Mouse (Mus musculus) central nervous system, embryonic 18 days (tissue): ENCODE data around the gene Lamp5. TPM values are rescaled to one million over a fixed set of nuclear protein-coding genes. Genes with fewer than 3 reads are reported as not detected.

Source experiments
- polyA plus RNA-seq: library from polyadenylated mRNA; depleted of rRNA; stranded (reverse); fragments of >200 nt; gene quantifications from 2 replicates; pipeline ENCODE4 v1.2.3, GENCODE M21; 2012; rRNA removed

Lamp5 gene
- 8.5 and 21.6 TPM in 2 replicates for polyA plus RNA-seq

DNA sequence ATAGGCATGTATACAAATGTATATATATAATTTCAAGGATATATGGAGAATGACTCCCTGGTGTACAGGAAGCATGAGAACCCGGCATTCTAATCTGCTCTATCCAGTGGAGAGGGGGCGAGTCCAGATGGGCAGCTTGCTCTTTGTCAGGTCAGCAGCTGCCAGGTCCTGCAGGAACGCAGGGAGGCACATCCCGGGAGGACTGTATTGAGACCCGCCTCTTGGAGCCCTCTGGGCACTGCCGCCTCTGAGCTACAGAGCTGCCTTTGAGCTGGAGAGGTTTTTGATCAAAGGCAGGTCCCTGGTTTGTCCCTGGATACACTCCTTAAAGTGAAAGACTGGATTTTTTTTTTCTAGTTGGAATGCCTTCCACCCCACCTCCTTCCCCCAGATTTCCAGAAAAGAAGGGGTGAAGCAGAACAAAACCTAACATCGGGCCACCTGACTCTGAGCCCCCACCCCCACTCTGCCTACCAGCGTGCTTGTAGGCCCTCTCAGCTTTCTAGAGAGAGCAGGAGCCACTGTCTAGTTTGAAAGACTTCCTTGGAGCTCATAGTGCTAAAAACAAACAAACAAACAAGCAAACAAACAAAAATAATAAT, at the start of gene Lamp5:
TSS of gene Lamp5 (plus strand) at position 552 of the 602 bp plus-strand sequence.

